Mouse (Mus musculus): ENCODE data around the gene Sumo1. TPM values are rescaled to one million over a fixed set of nuclear protein-coding genes. Genes with fewer than 3 reads are reported as not detected.

Gene Sumo1
- total RNA-seq, 2 experiments from 2014 or later = 60.7 to 62.3 TPM

DNA sequence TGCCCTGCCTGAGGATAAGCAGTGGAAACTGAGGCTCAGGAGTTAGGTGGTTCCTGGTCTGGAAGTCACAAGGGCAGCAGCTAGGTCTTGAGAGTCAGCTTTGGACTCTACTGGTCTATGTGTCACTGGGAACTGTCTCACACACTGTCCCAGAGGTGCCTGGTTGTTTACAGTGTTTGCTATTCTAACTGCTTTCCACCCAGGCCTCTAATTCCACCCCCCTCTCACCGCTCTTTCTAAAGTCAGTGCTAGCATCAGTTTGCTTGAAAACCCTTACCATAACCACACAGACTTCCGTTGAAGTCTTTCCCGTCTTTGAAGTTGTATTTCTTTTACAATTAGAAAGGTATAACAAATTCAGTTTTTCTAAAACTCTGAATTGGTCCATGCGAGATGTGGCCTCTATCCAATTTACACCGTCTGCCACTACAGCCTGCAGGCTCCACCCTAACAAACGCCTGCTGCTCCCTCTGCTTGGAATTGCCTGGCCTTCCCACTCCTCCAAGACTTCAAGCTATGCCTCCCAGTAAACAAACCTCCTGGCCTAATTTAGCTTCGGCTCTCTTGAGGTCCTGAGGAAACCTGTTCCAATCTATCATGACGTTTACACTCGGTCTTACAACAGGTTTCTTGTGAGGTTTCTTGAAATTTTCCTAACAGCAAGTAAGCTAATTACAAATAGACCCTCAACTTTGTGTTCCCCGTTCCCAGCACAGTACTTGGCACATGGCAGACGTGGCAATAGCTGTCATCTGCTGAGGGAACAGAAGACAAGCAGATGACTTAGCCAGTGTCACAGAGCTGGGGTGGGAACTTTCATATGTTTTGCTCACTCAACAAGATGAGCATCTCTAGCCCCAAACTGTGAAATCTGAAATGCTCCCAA is 67.9 kb downstream of the Sumo1 start:
- intact Hi-C loops (cut with DNase I) = no loop called here
- DNase-seq = no peak

DNA sequence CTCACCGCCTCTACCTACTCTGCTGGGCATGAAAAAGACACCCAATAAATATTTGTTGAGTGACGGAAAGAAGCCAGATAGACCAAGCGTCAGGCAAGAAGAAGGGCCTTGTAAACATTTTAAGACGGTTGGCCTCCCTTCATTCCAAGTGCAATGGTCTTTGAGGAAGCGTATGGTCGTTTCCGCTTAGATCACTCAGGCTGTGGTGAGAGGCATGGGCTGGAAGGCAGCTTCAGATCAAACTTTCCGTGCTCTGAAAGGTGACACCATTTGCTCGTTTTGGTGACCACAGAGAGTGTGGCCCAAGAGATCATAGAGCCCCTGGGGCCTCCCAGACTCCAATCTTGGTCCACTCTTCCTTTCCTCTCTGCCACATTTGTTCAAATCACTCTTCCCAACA is 75.0 kb downstream of the Sumo1 start:
- no peak for DNase-seq

DNA sequence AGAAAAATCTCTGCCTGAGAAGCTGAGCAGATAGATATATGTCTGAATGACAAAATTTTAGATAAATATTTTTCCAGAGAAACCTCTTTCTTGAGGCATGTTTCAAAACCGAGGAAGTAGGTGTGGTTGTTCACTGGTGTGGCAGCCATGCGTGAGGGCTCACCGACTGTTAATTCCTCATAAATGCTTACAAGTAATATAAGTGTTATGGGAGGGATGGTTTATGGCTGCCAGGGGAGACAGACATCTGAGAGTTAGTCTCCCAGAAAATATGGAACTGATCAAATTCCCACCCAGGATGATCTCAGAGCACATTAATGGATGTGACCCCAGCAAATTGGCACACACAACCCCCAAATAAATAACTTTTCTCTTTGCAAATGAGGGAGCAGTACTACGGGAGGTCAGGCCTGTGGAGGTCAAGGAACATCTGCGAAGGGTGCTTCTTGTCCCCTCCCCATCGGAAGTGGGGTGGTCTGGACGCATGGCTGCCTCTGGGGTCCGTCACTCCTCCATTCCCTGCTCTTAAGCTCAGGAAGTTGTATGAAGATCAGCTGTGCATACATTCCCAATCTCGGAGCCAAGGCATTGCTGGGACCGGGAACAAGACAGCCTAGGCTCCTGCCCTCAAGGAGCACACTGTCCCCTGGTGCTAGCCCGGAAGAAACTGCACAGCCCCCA is 75.9 kb downstream of the Sumo1 start:
- DNase-seq = no peak
- intact Hi-C loops (cut with DNase I) = no loop called here

More for the DNA sequence above, 75.0 kb downstream of the Sumo1 start:
- intact Hi-C loops (cut with DNase I) = no loop called here

DNA sequence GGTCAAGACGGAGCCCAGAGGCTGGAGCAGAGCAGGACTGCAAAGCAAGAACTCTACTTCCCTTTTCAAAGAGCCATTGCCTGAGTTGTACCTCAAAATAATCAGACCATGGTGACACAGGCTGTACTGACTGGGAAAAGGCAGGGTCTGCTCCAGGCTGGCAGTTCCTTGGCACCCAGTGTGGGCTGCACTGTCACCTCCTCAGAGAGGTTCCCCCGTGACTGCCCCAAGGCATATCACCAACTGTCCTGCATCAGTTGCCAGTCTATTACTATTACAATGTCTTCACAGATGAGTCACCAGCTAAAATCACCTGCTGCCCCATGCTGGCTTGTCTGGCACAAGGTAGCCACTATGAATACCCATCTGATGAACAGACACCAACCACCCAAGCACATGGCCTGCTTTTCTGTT is 77.0 kb downstream of the Sumo1 start:
- no peak for DNase-seq
- intact Hi-C loops (cut with DNase I) = no loop called here

DNA sequence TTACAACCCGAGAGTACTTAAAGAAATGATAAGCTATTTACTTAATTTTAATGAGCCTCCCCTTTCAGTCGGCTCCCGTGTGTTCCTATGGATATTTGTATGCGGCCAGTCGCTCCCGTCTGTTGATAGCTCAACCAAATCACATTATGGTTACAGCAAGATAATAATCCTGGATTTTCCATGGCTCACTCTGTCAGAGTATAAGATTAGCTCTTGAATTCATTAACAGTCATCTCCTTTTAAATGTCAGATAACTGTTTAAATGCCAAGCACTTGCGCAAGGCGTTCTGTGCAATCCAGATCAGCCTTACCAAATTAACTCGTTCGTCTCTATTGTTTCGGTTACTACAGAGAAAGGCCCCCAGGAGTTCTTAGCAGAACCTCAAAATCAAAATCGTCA is 77.8 kb downstream of the Sumo1 start:
- intact Hi-C loops (cut with DNase I) = no loop called here
- DNase-seq = no peak

DNA sequence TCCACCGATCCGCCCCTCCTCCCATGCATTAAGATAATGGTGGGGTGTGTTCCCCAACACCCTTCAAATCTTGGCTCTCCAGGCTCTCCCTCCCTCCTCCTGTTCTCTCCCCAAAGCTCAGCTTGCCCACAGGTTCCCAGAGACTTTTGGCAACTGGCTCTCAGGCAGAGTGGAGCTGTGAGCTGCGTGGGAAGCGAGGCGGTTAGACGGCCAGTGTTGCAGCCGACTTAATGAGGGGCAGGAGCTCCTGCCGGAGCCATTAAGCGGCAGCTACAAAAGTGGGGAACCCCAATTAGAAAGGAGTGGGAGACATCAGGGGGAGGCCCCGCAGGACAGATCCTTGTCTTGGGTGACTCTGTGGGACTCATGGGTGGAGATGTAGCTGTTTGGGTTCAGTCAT is 78.3 kb downstream of the Sumo1 start:
- peak in 1 of 2 experiments; percentile 7 for DNase-seq
- intact Hi-C loops (cut with DNase I) = no loop called here

DNA sequence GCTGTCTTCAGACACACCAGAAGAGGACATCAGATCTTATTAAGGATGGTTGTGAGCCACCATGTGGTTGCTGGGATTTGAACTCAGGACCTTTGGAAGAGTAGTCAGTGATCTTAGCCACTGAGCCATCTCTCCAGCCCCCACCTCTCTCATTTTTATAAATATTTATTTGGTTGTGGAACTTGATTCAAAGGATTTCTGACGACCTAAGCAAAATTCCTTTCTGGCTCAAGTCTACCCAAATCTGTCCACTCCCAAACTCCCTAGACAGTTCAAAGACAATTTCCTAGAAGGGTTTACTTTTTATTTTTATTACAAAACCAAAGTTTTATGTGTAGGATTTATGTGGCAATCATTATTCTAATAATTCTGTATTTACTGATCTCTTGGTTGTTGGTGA is 81.4 kb downstream of the Sumo1 start:
- intact Hi-C loops (cut with DNase I) = no loop called here

DNA sequence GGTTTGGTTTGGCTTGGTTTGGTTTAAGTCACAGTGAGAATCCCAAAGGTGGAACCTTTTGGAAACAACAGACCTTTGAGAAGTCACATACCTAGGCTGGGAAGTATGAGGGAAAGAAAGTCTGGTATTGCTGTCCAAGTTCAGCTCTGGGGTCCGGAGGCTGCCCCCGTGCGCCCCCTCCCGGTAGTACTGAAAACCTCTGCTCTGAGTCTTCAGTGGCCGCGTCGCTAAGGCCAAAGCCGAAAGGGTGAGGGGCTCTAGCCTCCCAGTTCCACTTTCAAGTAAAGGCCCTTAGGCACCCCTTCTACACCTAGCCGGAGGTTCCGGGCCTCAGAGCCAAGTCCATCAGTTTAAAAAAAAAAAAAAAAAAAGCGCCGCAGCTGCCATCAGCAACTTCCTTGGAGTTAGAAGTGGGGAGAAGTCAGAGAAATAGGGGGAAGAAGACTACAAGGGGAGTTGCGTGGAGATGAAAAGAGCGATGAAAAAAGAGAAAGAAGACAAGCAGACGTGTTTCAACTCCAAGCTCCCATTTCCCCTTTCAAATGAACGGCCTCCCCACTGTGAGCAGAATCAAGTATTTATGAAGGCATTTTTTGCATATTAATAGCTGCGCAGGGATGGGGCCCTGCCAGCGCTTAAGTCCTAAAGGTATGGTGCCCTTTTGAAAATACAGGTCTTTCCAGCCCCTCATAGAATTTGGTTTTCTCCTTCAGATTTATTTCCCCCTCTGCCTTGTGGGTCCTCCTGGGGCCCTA is 85.8 kb downstream of the Sumo1 start:
- peak; percentile 73 to 83 for DNase-seq
- intact Hi-C loops (cut with DNase I) = loop anchor here (1.0 to 5.0 kb wide), 4 partner anchors 38 to 338 kb away; partner anchors contain the start of gene Fzd7

More for the DNA sequence above, 81.4 kb downstream of the Sumo1 start:
- no peak for DNase-seq

DNA sequence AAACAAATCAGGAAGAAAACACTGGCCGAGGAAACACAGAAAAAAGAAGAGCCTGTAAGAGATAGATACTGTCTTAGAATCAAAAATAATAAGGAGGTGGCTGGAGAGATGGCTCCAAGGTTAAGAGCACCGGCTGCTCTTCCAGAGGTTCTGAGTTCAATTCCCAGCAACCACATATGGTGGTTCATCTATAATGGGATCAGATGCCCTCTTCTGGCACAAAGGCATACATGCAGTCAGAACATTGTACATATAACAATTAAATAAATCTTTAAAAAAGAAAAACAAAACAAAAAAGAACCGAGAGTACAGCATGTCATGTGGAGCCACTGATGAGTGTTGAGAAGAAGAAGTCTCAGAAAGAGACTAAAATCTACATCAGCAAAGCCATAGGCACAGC is 89.8 kb downstream of the Sumo1 start:
- intact Hi-C loops (cut with DNase I) = loop anchor here (5.0 kb wide), 1 partner anchor 334 kb away; no protein-coding TSS in a partner anchor
- DNase-seq = no peak

DNA sequence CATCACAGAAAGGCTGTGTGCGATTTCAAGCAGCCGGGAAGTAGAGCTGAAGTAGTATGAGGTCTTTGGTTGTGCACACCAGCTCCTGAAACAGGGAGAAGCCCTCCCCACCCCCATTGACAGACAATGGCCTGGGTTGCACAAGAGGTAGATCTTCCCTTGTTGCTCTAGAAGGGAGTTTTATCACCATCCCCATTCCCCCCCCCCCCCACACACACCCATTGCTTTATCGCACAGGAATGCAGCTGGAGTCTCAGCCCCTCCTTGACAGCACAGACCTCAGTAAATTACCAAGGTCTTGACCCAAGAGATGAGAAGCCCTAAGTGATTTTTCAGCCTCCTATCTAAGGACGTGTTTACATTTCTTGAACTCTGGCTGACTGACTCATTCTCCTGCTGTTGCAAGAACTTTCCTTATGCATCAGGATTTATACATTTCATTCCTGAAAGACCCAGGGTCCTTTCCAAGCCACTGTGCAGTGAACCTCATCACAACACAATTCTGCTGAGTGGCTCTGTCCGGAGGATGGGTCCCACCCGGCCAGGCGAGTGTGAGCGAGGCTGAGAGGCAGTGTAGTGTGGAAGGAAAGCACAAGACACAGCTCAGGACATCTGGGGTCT is 90.4 kb downstream of the Sumo1 start:
- intact Hi-C loops (cut with DNase I) = loop anchor here (5.0 kb wide), 1 partner anchor 333 kb away; no protein-coding TSS in a partner anchor
- DNase-seq = no peak

DNA sequence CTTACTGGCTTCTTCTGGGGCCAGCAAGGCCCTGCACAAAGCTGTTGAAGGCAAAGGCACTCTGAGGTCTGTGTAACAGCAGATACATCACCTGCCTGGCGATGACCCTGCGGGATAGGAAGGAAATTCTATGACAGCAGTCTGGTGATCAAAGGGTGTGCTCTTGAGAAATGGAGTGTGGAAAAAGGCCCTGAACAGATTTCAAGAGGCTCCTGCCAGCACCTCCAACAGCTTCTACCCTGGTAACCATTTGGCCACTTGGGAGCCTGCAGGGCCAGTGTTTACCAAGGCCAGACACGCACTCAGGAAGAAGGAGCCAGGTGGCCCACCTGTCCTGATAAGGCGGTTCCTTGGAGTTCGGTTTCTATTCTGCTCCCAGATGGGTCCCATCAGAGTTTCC is 91.3 kb downstream of the Sumo1 start:
- no peak for DNase-seq
- intact Hi-C loops (cut with DNase I) = no loop called here

DNA sequence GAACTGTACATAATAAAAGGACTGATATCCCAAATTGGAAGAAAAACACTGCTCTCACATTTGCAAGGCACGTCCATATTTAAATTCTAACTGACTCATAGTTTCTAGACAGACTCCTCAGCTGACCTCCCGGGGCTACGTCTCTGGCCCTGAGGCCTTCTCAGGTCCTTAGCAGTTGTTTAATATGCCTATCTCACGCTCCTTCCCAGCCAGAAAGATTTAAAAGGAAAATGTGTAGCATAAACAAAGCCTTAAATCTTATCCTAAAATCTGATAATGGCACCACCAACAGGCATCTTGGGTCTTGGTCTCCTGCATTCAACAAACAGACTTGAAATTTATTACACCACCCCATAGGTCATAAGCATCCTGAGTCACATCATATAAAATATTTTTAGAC is 91.9 kb downstream of the Sumo1 start:
- intact Hi-C loops (cut with DNase I) = no loop called here
- DNase-seq = no peak

DNA sequence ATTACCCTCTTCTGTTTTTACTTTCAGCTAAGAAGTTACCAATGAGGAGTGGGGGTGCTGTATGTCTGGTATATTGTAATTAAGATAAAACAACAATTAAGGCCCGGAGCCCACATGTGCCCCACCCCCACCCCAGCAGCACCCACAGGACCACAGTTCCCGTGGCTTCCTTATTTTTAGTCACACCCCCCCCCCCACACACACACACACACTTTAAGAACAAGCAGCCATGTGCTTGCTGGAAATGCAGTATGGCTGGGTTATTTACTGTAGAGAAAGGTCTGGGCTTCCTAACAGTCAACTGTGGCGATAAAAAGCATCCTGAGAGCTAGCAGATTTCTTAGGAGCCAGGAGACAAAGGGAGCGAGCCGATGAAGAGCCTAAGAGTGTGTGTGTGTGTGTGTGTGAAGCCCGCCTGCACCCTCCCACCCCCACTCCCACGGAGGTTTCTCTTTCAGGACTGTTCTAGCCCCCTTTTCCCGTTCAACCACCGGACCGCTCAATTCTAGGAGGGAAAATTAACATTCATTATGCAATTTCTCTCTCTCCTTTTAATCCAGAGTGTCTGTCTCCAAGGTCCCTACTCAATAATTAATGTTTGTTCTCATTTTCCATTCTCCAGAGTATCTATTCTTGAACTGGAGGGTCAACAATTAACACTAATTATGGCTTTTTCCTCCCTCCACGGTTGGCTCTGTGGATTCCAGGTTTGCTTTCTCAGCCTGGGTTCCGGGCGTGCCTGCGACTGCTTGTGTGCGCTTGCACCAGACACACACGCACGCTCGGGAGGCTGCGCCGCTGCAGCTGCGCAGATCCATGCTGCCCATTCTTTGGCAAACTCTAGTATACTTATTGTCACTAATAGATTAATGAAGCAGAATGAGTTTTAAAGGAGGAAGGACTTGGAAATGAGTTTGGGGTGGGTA is 96.1 kb downstream of the Sumo1 start:
- DNase-seq = no peak
- intact Hi-C loops (cut with DNase I) = no loop called here

DNA sequence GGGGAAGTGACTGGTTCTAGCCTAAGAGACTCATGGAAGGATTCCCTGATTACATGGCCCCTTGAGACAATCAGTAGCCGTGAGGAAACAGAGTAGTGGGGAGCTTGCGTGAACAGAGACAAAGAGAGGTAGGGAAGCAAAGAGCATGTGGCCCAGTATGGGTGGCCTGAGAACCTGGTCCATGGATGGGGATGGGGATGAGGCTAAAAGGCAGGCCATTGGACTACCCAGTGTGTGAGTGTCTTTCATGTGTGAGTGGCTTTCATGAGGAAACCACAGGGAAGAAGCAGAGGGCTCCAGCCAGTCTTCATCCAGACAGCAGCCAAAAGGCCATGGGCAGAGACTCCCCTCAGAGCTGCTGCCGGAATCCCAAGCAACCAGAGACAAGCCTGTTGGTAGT is 96.8 kb downstream of the Sumo1 start:
- intact Hi-C loops (cut with DNase I) = no loop called here
- no peak for DNase-seq

DNA sequence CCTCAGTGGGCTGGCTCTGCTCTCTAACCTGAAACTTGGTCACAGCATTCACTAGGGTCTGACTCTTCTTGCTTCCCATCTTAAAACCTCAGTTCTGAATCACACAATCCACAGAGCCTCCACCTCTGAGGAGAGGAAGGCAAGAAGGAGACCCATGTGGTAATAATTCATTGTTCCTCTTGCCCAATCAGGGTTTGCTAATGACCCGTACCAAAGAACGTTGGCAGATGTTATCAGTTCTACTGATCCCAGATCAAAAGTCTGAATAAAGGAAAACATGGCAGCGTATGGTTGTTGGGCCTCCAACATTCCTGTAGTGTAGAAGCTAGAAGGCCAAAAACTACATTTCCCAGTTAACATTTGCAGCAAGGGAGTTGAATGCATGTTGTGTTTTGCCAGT is 99.1 kb downstream of the Sumo1 start:
- intact Hi-C loops (cut with DNase I) = no loop called here
- no peak for DNase-seq

DNA sequence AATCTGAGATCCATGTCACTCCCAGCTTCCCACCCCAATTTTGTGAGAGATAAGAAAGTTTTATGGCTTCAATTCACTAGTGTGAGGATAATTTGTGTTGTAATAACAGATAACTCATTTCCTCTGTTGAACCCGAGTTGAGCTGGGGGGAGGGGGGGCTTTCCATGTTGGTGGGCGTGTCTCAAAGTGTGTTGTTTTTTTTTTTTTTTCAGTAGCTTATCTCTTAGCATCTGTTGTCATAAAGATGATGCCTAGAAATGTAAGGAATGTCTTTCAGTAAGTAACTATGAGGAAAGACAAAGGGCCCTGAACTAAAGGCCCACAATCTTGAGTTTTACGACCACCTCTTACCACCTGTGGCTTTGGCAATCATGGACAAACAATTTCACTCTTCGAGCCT is 99.9 kb downstream of the Sumo1 start:
- intact Hi-C loops (cut with DNase I) = no loop called here
- no peak for DNase-seq

DNA sequence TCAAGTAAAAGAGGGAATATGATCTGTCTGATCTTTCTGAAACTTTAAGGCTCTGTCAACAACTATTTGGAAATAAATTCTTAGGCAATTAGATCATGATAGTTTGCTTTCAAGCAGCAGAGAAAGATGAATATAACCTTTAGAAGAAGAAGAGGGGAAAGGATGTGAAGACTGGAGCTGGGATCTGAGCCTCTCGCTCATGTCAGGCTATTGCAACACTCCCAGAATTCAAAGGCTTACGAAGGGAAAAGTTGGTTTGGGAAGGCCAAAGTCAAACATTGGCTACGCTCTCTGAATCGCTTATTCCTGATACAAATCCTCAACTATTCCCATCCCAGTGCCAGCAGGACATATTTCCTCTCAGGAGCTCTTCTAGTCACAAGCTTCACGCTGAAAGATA is 101.3 kb downstream of the Sumo1 start:
- DNase-seq = no peak

DNA sequence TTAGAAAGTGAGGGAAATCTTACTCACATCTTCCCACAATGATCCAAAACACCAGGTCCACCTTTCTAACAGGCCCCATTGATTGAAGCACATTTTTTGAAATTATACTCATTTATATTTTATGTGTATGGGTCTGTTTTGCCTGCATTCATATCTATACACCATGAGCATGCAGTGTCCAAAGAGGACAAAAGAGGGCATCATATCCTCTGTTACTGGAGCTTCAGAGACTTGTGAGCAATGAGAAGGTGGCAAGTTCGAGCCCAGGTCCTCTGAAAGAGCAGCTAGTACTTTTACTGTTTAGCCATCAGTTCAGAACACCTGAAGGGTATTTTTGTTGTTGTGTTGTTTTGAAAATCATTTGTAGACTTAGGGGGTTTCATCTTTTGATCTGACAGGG is 102.4 kb downstream of the Sumo1 start:
- DNase-seq = no peak
- intact Hi-C loops (cut with DNase I) = no loop called here

More for the DNA sequence above, 101.3 kb downstream of the Sumo1 start:
- intact Hi-C loops (cut with DNase I) = no loop called here

DNA sequence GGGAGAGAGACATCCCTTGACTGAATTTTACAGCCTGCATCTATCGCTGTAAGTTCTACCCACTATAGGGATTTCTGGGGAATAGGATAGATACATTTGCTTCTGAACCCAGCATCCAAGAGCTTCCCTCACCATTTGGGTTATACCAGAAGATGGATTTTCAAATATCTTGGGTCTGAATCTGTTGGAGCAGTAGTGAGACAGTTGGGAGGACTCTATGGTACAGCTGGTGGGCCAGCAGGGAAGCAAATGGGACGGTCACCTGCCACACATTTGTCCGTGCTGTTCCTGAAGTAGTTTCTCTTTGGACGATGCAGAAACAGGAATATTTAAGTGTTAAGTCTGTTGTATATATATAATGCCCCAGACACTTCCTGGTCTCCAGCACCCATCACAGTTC is 103.1 kb downstream of the Sumo1 start:
- intact Hi-C loops (cut with DNase I) = no loop called here

DNA sequence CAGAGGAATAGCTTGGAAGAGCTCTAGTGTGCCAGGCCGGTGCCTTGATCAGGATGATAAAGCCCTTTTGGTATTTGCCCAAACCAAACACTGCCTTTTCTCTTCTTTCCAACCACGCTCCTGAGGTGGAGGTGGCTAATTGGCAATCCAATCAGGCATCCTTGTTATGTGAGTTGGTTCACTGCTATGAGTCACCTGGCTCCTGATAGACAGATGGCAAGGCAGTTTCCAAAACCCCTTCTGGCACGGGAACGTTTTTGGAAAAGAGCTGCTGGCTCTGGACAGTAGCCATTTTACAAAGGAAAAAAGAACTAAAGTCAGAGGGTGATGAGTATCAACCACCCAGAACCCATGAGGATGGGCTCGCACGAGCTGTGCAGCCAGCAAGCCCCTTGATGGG is 103.7 kb downstream of the Sumo1 start:
- DNase-seq = no peak
- intact Hi-C loops (cut with DNase I) = no loop called here

More for the DNA sequence above, 103.1 kb downstream of the Sumo1 start:
- DNase-seq = no peak

All from heart, postnatal 36 days (tissue).